Mouse (Mus musculus) lung, postnatal 0 days (tissue): ENCODE measurements at regions not wholly inside any gene's neighbourhood (a gene's known extent, or its start where the extent isn't known, plus 50 kb on each side); places are given as distances from the start of the nearest gene placed in this dataset.

Experiments used
- CTCF ChIP-seq: IDR thresholded peaks from 2 replicates; pipeline ENCODE4 v1.5.1; 2016; ENCODE audit warnings: antibody characterized with exemption, mild to moderate bottlenecking
- EP300 ChIP-seq: IDR thresholded peaks from 2 replicates; pipeline ENCODE4 v1.6.1; 2016; ENCODE audit warnings: antibody characterized with exemption, mild to moderate bottlenecking, control low read depth

- TF ChIP-seq CTCF: no peak
- TF ChIP-seq EP300: no peak
These were observed 480.5 kb downstream of the Hace1 start for GRCm38 (mm10) chr10:46058199-46058472.
